Mouse (Mus musculus): ENCODE results near the gene Tgif2lx1. TPM values are rescaled to one million over a fixed set of nuclear protein-coding genes. Genes with fewer than 3 reads are reported as not detected.
"Not testable (repeated sequence)": the region's sequence is repeated elsewhere in the genome, so short reads cannot be mapped to it uniquely, and the experiment has no call there.

Tgif2lx1 gene
- not detected in 2 replicates for polyA plus RNA-seq (2015; fragmentation: Nextera tagmentation; extraction: Ambion mirVana)

DNA sequence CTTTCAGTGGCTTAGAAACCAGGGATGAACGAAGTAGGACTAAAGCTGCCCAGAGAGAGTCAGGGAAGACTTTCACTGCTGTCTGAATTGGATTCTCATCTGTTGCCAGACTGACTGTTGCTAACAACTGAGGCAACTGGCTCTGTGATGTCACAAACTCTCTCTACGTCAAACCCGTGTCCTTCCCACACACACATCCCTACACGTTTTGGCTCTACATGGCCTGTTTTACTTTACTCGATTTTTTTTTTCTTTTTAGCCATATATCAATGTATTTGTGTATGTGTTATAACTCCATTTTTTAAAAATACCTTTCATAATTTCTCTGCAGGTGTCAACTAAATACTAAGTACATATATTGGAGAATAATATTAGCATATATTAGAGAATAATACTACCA is at the start of gene Tgif2lx1:
Gene Tgif2lx1 (minus strand): TSS at position 101 of the 400 bp plus-strand sequence.
- not testable (repeated sequence) for H3K4me1 ChIP-seq; ATAC-seq (replicated peaks)
- WGBS = no CpG with 5 or more reads among the region's 5 CpGs

More for the DNA sequence above, at the start of gene Tgif2lx1:
- not testable (repeated sequence) for H3K4me3 ChIP-seq; H3K36me3 ChIP-seq (replicated peaks); H3K27me3 ChIP-seq (replicated peaks); H3K4me2 ChIP-seq; H3K9ac ChIP-seq; H3K27ac ChIP-seq; H3K9me3 ChIP-seq

Other genes starting within 250 kb of the Tgif2lx1 start
- not detected in 2 replicates for gene Tgif2lx2, start 53.5 kb downstream of the Tgif2lx1 start, polyA plus RNA-seq (2015; fragmentation: Nextera tagmentation; extraction: Ambion mirVana)